Mouse (Mus musculus) forebrain, embryonic 10.5 days (tissue): Measurements from ENCODE around the gene Rccd1. TPM values are rescaled to one million over a fixed set of nuclear protein-coding genes. Genes with fewer than 3 reads are reported as not detected.

Source experiments
- DNase-seq: peaks from one replicate; pipeline ENCODE4 v3.0.0-alpha.2; 2017; ENCODE audit warnings: low spot score; ENCODE audit errors: extremely low spot score
- H3K27ac ChIP-seq: fragments of 300-500 bp; sonication (generic); 2 replicates; pipeline ENCODE4 v1.5.1; 2016; ENCODE audit warnings: mild to moderate bottlenecking
- H3K27me3 ChIP-seq: fragments of 300-500 bp; sonication (generic); 2 replicates; pipeline ENCODE4 v1.6.1; 2016; ENCODE audit warnings: mild to moderate bottlenecking; ENCODE audit not compliant: poor library complexity, severe bottlenecking
- H3K36me3 ChIP-seq: fragments of 300-500 bp; sonication (generic); replicated peaks from 2 replicates; pipeline ENCODE4 v1.6.1; 2016; ENCODE audit warnings: mild to moderate bottlenecking, moderate library complexity
- H3K4me1 ChIP-seq: fragments of 300-500 bp; sonication (generic); 2 replicates; pipeline ENCODE4 v1.6.1; 2016
- H3K4me3 ChIP-seq: fragments of 300-500 bp; sonication (generic); 2 replicates; pipeline ENCODE4 v1.5.1; 2016; ENCODE audit warnings: mild to moderate bottlenecking, moderate library complexity
- H3K9me3 ChIP-seq: fragments of 300-500 bp; sonication (generic); 2 replicates; pipeline ENCODE4 v1.6.1; 2016; ENCODE audit warnings: mild to moderate bottlenecking, moderate library complexity
- WGBS: fragments of 180-500 bp; shearing (Covaris S2); methylation state at CpG from one replicate; pipeline ENCODE4 v1.1.7; 2016; 5-methylcytosine and 5-hydroxymethylcytosine counted together
- polyA plus RNA-seq: library from polyadenylated mRNA; unstranded; fragments of >200 nt; fragmentation: Nextera tagmentation; extraction: Ambion mirVana; gene quantifications from 2 replicates; pipeline ENCODE4 v1.2.1, GENCODE M21; 2016

Gene Rccd1
- polyA plus RNA-seq, 1 experiment from 2014 or later = 12.3 TPM

DNA sequence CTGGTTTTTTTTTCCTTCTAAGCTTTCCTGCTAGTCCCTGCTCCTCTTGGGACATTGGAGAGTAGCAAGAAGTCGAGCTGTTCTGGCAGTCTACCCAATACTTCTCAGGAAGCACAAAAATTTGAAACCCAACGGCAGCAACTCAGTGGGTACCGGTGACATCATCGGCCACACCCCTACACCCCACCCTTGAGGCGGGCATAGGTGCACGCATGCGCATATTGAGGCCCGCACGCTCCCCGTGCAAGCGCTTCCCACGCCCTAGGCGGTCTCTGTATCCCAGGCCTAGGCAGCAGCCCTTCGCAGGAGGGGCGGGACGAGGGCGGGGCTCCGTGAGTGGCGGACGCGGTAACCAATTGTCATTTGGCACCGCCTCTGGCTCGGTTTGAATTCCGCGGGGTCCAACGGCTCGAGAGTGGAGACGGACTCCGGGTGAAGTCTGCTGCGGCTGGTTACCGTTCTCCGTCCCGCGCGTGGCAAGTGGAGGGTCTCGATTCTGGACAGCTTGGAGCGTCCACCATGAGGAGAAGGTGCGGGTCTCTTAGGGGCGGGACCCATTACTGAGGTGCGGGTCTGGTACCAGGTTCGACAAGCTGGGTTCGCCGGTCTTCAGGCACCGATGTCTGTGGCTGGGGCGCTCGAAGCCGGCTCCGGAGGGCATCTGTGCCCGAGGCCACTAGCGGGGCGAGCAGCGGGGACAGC is 30.0 kb downstream of the Rccd1 start, which contains the start of gene Prc1:
TSS of gene Prc1 (plus strand) at position 389 of the 702 bp plus-strand sequence.
- Histone ChIP-seq H3K36me3 (peaks cover 55% of the 10 kb centered on the region), H3K4me3 (peak within 1 kb of the TSS; percentile 90), H3K27me3 (no peaks in the 10 kb centered on the region), H3K27ac (peak within 1 kb of the TSS; percentile 97), H3K4me1 (peaks cover 36% of the 10 kb centered on the region), H3K9me3 (no peaks in the 10 kb centered on the region)
- peak; percentile 99 for DNase-seq
- under 1% methylated on average over 52 of the region's 52 CpGs for WGBS

GRCm38 (mm10) chr7:80287736-80288135 is 36.5 kb downstream of the Rccd1 start:
- H3K4me3 ChIP-seq = no peak overlapping the region
- H3K27me3 ChIP-seq = no peaks in the 10 kb centered on the region
- H3K36me3 ChIP-seq = peaks cover 86% of the 10 kb centered on the region
- 87% methylated on average over 10 of the region's 10 CpGs for WGBS
- H3K9me3 ChIP-seq = no peaks in the 10 kb centered on the region
- no peaks in the 10 kb centered on the region for H3K4me1 ChIP-seq
- DNase-seq = no peak
- H3K27ac ChIP-seq = no peak overlapping the region

DNA sequence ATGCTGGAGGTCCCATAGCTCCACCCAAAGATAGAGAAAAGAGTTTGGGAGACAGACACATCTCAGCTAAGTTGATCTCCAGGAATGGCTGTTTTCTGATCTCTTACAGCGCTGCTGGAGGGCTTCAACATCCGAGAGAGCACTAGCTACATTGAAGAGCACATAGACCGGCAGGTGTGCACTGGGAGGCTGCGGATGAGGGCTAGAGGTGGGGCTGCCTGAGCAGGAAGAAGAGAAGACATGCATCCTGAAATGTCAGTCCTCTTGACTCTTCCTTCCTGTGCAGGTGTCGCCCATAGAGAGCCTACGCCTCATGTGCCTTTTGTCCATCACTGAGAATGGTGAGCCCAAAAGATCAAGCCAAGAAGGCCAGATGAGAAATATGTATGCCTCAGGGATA is 38.5 kb downstream of the Rccd1 start:
- WGBS = 93% methylated on average over 6 of the region's 6 CpGs
- Histone ChIP-seq H3K4me1 (no peaks in the 10 kb centered on the region), H3K9me3 (no peaks in the 10 kb centered on the region), H3K27me3 (no peaks in the 10 kb centered on the region), H3K36me3 (peaks cover 77% of the 10 kb centered on the region), H3K27ac (no peak overlapping the region), H3K4me3 (no peak overlapping the region)
- DNase-seq = no peak

- Histone ChIP-seq H3K4me3 (no peak overlapping the region), H3K36me3 (peaks cover 78% of the 10 kb centered on the region), H3K9me3 (no peaks in the 10 kb centered on the region), H3K4me1 (no peaks in the 10 kb centered on the region), H3K27me3 (no peaks in the 10 kb centered on the region), H3K27ac (no peak overlapping the region)
- DNase-seq = no peak
- WGBS = 94% methylated on average over 5 of the region's 5 CpGs
Observed at GRCm38 (mm10) chr7:80284391-80284790, 39.9 kb downstream of the Rccd1 start.

GRCm38 (mm10) chr7:80283226-80283918 is 40.9 kb downstream of the Rccd1 start:
- H3K27me3 ChIP-seq = no peaks in the 10 kb centered on the region
- H3K36me3 ChIP-seq = peaks cover 81% of the 10 kb centered on the region
- no peak for DNase-seq
- H3K4me3 ChIP-seq = no peak overlapping the region
- no peak overlapping the region for H3K27ac ChIP-seq
- 91% methylated on average over 3 of the region's 3 CpGs for WGBS
- no peaks in the 10 kb centered on the region for H3K4me1 ChIP-seq
- H3K9me3 ChIP-seq = no peaks in the 10 kb centered on the region

GRCm38 (mm10) chr7:80281646-80282045 is 42.6 kb downstream of the Rccd1 start:
- no peaks in the 10 kb centered on the region for H3K9me3 ChIP-seq
- peaks cover 80% of the 10 kb centered on the region for H3K36me3 ChIP-seq
- DNase-seq = no peak
- 91% methylated on average over 3 of the region's 3 CpGs for WGBS
- H3K4me1 ChIP-seq = no peaks in the 10 kb centered on the region
- H3K27me3 ChIP-seq = no peaks in the 10 kb centered on the region
- no peak overlapping the region for H3K27ac ChIP-seq
- no peak overlapping the region for H3K4me3 ChIP-seq

DNA sequence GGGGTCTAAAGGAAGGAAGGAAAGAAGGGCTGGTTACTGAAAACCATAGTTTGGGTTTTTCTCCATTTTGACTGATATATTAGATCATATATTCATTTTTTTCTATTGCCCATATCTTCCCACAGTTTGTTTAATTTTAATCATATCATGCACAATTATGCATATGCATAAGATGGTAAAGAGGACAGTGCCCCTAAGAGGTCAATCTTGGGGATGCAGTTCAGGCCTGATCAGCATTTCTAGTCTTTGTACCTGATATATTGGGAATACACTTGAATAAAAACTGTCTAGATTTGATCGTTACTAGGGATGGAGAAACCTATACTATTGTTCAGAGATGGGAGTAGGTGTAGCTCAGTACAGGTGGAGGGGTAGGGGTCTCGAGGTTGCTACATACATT is 43.3 kb downstream of the Rccd1 start:
- 91% methylated on average over 2 of the region's 2 CpGs for WGBS
- Histone ChIP-seq H3K4me1 (no peaks in the 10 kb centered on the region), H3K36me3 (peaks cover 80% of the 10 kb centered on the region), H3K27me3 (no peaks in the 10 kb centered on the region), H3K4me3 (no peak overlapping the region), H3K27ac (no peak overlapping the region), H3K9me3 (no peaks in the 10 kb centered on the region)
- no peak for DNase-seq

DNA sequence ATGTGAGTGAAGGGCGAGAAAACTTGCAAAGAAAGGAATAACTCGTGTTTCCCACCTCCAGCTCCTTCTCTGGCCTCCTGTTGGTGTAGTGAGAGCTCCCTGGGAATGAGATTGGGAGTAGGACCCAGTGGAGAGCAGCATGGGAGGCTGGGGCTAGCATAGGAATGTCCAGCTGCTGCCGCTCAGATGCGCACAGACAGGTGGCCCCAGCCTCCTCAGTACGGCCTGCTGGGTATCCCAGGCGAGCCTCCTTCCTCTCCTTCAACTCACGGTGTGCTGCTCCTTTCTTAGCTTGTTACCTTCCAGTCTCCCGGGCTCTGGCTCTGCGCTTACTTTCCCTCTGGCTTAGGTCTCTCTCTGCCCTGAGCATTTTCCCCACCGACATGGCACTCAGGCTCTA is 44.2 kb downstream of the Rccd1 start:
- 83% methylated on average over 10 of the region's 10 CpGs for WGBS
- Histone ChIP-seq H3K36me3 (peaks cover 78% of the 10 kb centered on the region), H3K4me3 (no peak overlapping the region)

GRCm38 (mm10) chr7:80276374-80276773 is 47.9 kb downstream of the Rccd1 start:
- Histone ChIP-seq H3K36me3 (peaks cover 85% of the 10 kb centered on the region), H3K4me3 (no peak overlapping the region), H3K9me3 (peaks cover 20% of the 10 kb centered on the region), H3K4me1 (no peaks in the 10 kb centered on the region), H3K27me3 (no peaks in the 10 kb centered on the region), H3K27ac (no peak overlapping the region)
- no peak for DNase-seq
- 94% methylated on average over 4 of the region's 4 CpGs for WGBS

More for the DNA sequence above, 44.2 kb downstream of the Rccd1 start:
- peaks cover 3% of the 10 kb centered on the region for H3K9me3 ChIP-seq
- DNase-seq = no peak
- no peak overlapping the region for H3K27ac ChIP-seq
- H3K4me1 ChIP-seq = no peaks in the 10 kb centered on the region
- no peaks in the 10 kb centered on the region for H3K27me3 ChIP-seq

GRCm38 (mm10) chr7:80273456-80273855 is 50.8 kb downstream of the Rccd1 start:
- no peaks in the 10 kb centered on the region for H3K27me3 ChIP-seq
- WGBS = 85% methylated on average over 2 of the region's 2 CpGs
- no peak overlapping the region for H3K4me3 ChIP-seq
- peaks cover 24% of the 10 kb centered on the region for H3K4me1 ChIP-seq
- DNase-seq = no peak
- H3K36me3 ChIP-seq = peaks cover 64% of the 10 kb centered on the region
- H3K9me3 ChIP-seq = peaks cover 20% of the 10 kb centered on the region
- no peak overlapping the region for H3K27ac ChIP-seq

DNA sequence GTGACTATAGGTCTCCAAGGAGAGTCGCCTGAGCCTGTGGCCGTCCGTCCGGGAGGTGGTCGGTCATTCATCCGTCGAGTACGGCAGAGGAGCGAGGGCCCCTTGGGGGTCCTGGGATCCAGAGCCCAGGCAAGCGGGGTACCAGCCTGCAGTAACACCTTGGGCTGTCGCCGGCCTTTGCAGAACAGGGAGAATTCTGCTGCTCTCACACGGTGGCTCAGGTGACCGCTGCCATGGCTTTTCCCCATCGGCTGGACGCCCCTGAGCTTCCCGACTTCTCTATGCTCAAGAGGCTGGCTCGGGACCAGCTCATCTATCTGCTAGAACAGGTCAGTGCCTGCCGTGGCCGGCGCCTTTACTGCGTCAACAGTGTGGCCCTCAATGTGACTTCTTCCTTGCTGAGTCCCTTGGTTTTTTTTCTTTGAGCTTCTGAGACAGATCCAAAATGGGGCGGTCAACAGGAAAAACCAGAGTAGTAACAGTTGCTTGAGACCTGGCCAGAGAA is 54.5 kb downstream of the Rccd1 start:
- peaks cover 14% of the 10 kb centered on the region for H3K9me3 ChIP-seq
- WGBS = under 1% methylated on average over 23 of the region's 23 CpGs
- H3K27ac ChIP-seq = peak overlapping the region; percentile 86
- H3K4me3 ChIP-seq = peak overlapping the region; percentile 93
- DNase-seq = no peak
- no peaks in the 10 kb centered on the region for H3K27me3 ChIP-seq
- peaks cover 27% of the 10 kb centered on the region for H3K4me1 ChIP-seq
- H3K36me3 ChIP-seq = peaks cover 57% of the 10 kb centered on the region

GRCm38 (mm10) chr7:80268897-80269750 is 55.1 kb downstream of the Rccd1 start, which contains the start of gene Vps33b:
TSS of gene Vps33b (plus strand) at chr7:80269649.
- Histone ChIP-seq H3K36me3 (peaks cover 57% of the 10 kb centered on the region), H3K27me3 (no peaks in the 10 kb centered on the region), H3K9me3 (peaks cover 8% of the 10 kb centered on the region), H3K27ac (peak within 1 kb of the TSS; percentile 86), H3K4me3 (peak within 1 kb of the TSS; percentile 93), H3K4me1 (peaks cover 27% of the 10 kb centered on the region)
- WGBS = 4% methylated on average over 21 of the region's 21 CpGs
- peak; percentile 95 for DNase-seq
